Mouse (Mus musculus) CH12.LX (cell line): ENCODE measurements at regions not wholly inside any gene's neighbourhood (a gene's known extent, or its start where the extent isn't known, plus 50 kb on each side); places are given as distances from the start of the nearest gene placed in this dataset.

Experiments used
- DNase-seq: peaks from one replicate; pipeline ENCODE4 v3.0.0-alpha.2; 2013; ENCODE audit errors: extremely low read depth
- H3K27ac ChIP-seq: 2 replicates; pipeline ENCODE4 v1.5.1; 2012; ENCODE audit warnings: low read depth, mild to moderate bottlenecking, control low read depth, moderate library complexity; ENCODE audit not compliant: insufficient read depth
- H3K27me3 ChIP-seq: replicated peaks from 2 replicates; pipeline ENCODE3; 2012; ENCODE audit warnings: inconsistent platforms
- H3K36me3 ChIP-seq, 2 experiments: replicated peaks in 1 of 2; 2 replicates each; pipeline versions ENCODE3 to v1.6.1; 2012; ENCODE audit warnings: inconsistent platforms in 1 of 2, low read length in 1 of 2, mild to moderate bottlenecking in 1 of 2, mixed read lengths in 1 of 2, moderate library complexity in 1 of 2; ENCODE audit not compliant: control insufficient read depth in 1 of 2, insufficient read depth in 1 of 2
- H3K4me1 ChIP-seq, 2 experiments: 2 replicates each; pipeline ENCODE4 v1.6.1; 2012; ENCODE audit warnings: inconsistent platforms in 1 of 2, moderate library complexity in 1 of 2; ENCODE audit not compliant: insufficient read depth in 2 of 2, control insufficient read depth in 1 of 2
- H3K4me2 ChIP-seq: 2 replicates; pipeline ENCODE4 v1.6.1; 2012; ENCODE audit warnings: low read depth, mild to moderate bottlenecking, control low read depth; ENCODE audit not compliant: poor library complexity, insufficient read depth, severe bottlenecking
- H3K4me3 ChIP-seq, 3 experiments: fragments of 150-350 bp in 1 of 3; sonication (generic) in 1 of 3; replicated peaks in 1 of 3; 2 replicates each; pipeline versions ENCODE3 to v1.5.1; 2011 to 2012; ENCODE audit warnings: low read depth in 2 of 3, low read length in 2 of 3, mild to moderate bottlenecking in 2 of 3, moderate library complexity in 2 of 3, control low read depth in 1 of 3, improper control_type of control experiment in 1 of 3, inconsistent platforms in 1 of 3, mixed read lengths in 1 of 3; ENCODE audit not compliant: poor library complexity in 1 of 3
- H3K79me2 ChIP-seq: replicated peaks from 2 replicates; pipeline ENCODE4 v1.6.1; 2012; ENCODE audit warnings: mild to moderate bottlenecking, moderate library complexity; ENCODE audit not compliant: control insufficient read depth, poor library complexity, insufficient read depth, severe bottlenecking; ENCODE audit errors: extremely low read depth
- H3K9ac ChIP-seq: 2 replicates; pipeline ENCODE4 v1.6.1; 2012; ENCODE audit warnings: low read depth, mild to moderate bottlenecking, control low read depth, moderate library complexity; ENCODE audit not compliant: insufficient read depth
- H3K9me3 ChIP-seq: replicated peaks from 2 replicates; pipeline ENCODE3; 2012; ENCODE audit warnings: low read length, inconsistent platforms, mixed read lengths
- CHD1 ChIP-seq: IDR thresholded peaks from 2 replicates; pipeline ENCODE4 v1.6.1; 2012; ENCODE audit warnings: low read depth, low read length, improper control_type of control experiment, inconsistent platforms
- CTCF ChIP-seq, 2 experiments: IDR thresholded peaks in 1 of 2; conservative IDR thresholded peaks in 1 of 2; 2 replicates each; pipeline ENCODE4 v1.5.1; 2011 to 2012; ENCODE audit warnings: low read depth in 2 of 2, low read length in 2 of 2, improper control_type of control experiment in 1 of 2, inconsistent platforms in 1 of 2, mild to moderate bottlenecking in 1 of 2, moderate library complexity in 1 of 2
- E2F4 ChIP-seq: IDR thresholded peaks from 2 replicates; pipeline ENCODE4 v1.6.1; 2011; ENCODE audit warnings: low read depth, low read length, improper control_type of control experiment; ENCODE audit not compliant: insufficient replicate concordance
- EP300 ChIP-seq: IDR thresholded peaks from 2 replicates; pipeline ENCODE4 v1.6.1; 2011; ENCODE audit warnings: low read length, improper control_type of control experiment
- GABPA ChIP-seq: IDR thresholded peaks from 2 replicates; pipeline ENCODE4 v1.6.1; 2012; ENCODE audit warnings: low read depth, low read length, improper control_type of control experiment, inconsistent platforms; ENCODE audit not compliant: insufficient replicate concordance
- HCFC1 ChIP-seq: IDR thresholded peaks from 2 replicates; pipeline ENCODE4 v1.6.1; 2012; ENCODE audit warnings: low read depth, mild to moderate bottlenecking, inconsistent platforms, low read length, improper control_type of control experiment
- KAT2A ChIP-seq: IDR thresholded peaks from 2 replicates; pipeline ENCODE4 v1.6.1; 2012; ENCODE audit warnings: low read length, improper control_type of control experiment, inconsistent platforms; ENCODE audit not compliant: insufficient replicate concordance
- MAFK ChIP-seq: IDR thresholded peaks from 2 replicates; pipeline ENCODE4 v1.6.1; 2011; ENCODE audit warnings: low read length, improper control_type of control experiment; ENCODE audit not compliant: insufficient replicate concordance
- MAX ChIP-seq: IDR thresholded peaks from 2 replicates; pipeline ENCODE4 v1.6.1; 2011; ENCODE audit warnings: low read length, improper control_type of control experiment
- MYC ChIP-seq: IDR thresholded peaks from 2 replicates; pipeline ENCODE4 v1.6.1; 2011; ENCODE audit warnings: low read depth, mild to moderate bottlenecking, improper control_type of control experiment, low read length
- NELFE ChIP-seq: IDR thresholded peaks from 2 replicates; pipeline ENCODE4 v1.6.1; 2011; ENCODE audit warnings: low read depth, low read length, improper control_type of control experiment
- POLR2A ChIP-seq: IDR thresholded peaks from 2 replicates; pipeline ENCODE4 v1.6.1; 2011; ENCODE audit warnings: low read depth, mild to moderate bottlenecking, improper control_type of control experiment, low read length
- RAD21 ChIP-seq: IDR thresholded peaks from 2 replicates; pipeline ENCODE4 v1.6.1; 2011; ENCODE audit warnings: low read depth, mild to moderate bottlenecking, low read length, improper control_type of control experiment, moderate library complexity
- RCOR1 ChIP-seq: conservative IDR thresholded peaks from 2 replicates; pipeline ENCODE4 v1.6.1; 2012; ENCODE audit warnings: low read depth, mild to moderate bottlenecking, inconsistent platforms, low read length, improper control_type of control experiment
- SIN3A ChIP-seq: IDR thresholded peaks from 2 replicates; pipeline ENCODE4 v1.6.1; 2012; ENCODE audit warnings: low read length, improper control_type of control experiment, inconsistent platforms
- SMC3 ChIP-seq: IDR thresholded peaks from 2 replicates; pipeline ENCODE4 v1.6.1; 2011; ENCODE audit warnings: low read depth, low read length, improper control_type of control experiment
- TBP ChIP-seq: conservative IDR thresholded peaks from 2 replicates; pipeline ENCODE4 v1.6.1; 2011; ENCODE audit warnings: low read depth, low read length, improper control_type of control experiment
- USF1 ChIP-seq: IDR thresholded peaks from 2 replicates; pipeline ENCODE4 v1.6.1; 2014; ENCODE audit warnings: low read depth, mild to moderate bottlenecking, inconsistent platforms, low read length, improper control_type of control experiment
- ZC3H11A ChIP-seq: IDR thresholded peaks from 2 replicates; pipeline ENCODE4 v1.6.1; 2012; ENCODE audit warnings: low read depth, mild to moderate bottlenecking, inconsistent platforms, low read length, improper control_type of control experiment
- ZKSCAN1 ChIP-seq: IDR thresholded peaks from 2 replicates; pipeline ENCODE4 v1.6.1; 2012; ENCODE audit warnings: low read depth, inconsistent platforms, low read length, improper control_type of control experiment, borderline replicate concordance
- ZMIZ1 ChIP-seq: IDR thresholded peaks from 2 replicates; pipeline ENCODE4 v1.6.1; 2012; ENCODE audit warnings: low read depth, mild to moderate bottlenecking, inconsistent platforms, low read length, improper control_type of control experiment
- dilution Hi-C: fragments of 300-500 bp; cut with MboI; formaldehyde crosslinking; loops from 2 replicates; pipeline ENCODE4 v1.14.3; 2020; ENCODE audit warnings: low sequenced_read_pairs; ENCODE audit not compliant: extremely low pct_unique_long_range_greater_than_20kb, extremely low pct_ligation_motif_present
- in situ Hi-C: fragments of 300-500 bp; cut with MboI; formaldehyde crosslinking; loops from 3 replicates; pipeline ENCODE4 v1.14.3; 2019; ENCODE audit warnings: low sequenced_read_pairs, low pct_ligation_motif_present, low pct_unique_long_range_greater_than_20kb, mixed read lengths

- TF ChIP-seq ZKSCAN1 (no peak), E2F4 (no peak), RCOR1 (no peak), GABPA (no peak), USF1 (no peak), ZC3H11A (no peak), MAX (no peak), KAT2A (no peak), POLR2A (no peak)
These were observed 145.5 kb downstream of the Gm815 start (continued) for GRCm38 (mm10) chr19:27031030-27031700.

DNA sequence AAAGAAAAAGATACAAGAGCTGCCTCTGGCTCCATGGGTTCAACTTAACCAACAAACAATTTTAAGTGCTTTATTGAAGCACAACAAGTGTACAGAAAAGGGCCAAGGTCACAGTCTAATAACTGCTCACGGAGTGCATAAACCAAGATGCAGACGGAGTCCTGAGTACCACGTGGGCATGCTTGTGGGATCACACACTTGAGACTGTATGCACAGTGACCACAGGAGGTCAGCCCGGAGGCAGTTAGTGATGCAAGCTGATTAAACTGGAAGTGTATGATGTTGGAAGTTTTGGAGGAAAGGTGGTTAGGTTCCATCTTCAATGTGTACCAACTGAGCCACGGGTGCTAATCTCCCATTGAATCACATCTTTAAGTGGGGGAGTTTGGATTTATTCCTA, 146.9 kb downstream of the Gm815 start:
- Histone ChIP-seq H3K4me1 (peaks cover 3 to 21% of the 10 kb centered on the region in 2 experiments; a peak in 2 of 4 replicates), H3K4me3 (no peak overlapping the region), H3K9me3 (peaks cover 3% of the 10 kb centered on the region), H3K4me2 (0 out of 2 replicates have a peak overlapping the region, but pooled peaks have one; percentile 50), H3K27ac (no peak overlapping the region), H3K79me2 (no peaks in the 10 kb centered on the region), H3K36me3 (no peaks in the 10 kb centered on the region), H3K9ac (no peak overlapping the region; the same call in 1 of the 2 replicates), H3K27me3 (no peaks in the 10 kb centered on the region)
- dilution Hi-C loops (no loop called here), in situ Hi-C loops (no loop called here)
- peak; percentile 39 for TF ChIP-seq SMC3
- TF ChIP-seq CHD1 = no peak
- no peak for TF ChIP-seq MAFK
- TF ChIP-seq ZMIZ1 = no peak
- TF ChIP-seq EP300 = no peak
- TF ChIP-seq KAT2A = no peak
- peak; percentile 19 for TF ChIP-seq RAD21
- TF ChIP-seq NELFE = no peak
- no peak for TF ChIP-seq HCFC1
- TF ChIP-seq SIN3A = no peak
- no peak for TF ChIP-seq MYC
- TF ChIP-seq CTCF (conservative IDR thresholded peaks at IDR 0.05 in 1 of 2, IDR thresholded peaks at IDR 0.05 in 1 of 2; ENCODE audit: low read depth in 2 of 2, low read length in 2 of 2) = peak in 1 of 2 experiments; percentile 36; a peak in 2 of 4 replicates
- no peak for TF ChIP-seq POLR2A
- TF ChIP-seq USF1 = peak; percentile 37
- TF ChIP-seq MAX = 0 out of 2 replicates have a peak, but pooled peaks have one; percentile 27
- no peak for TF ChIP-seq TBP
- no peak for DNase-seq
